Mouse (Mus musculus) frontal cortex, postnatal 36 days (tissue): ENCODE measurements around the gene Hoxa6.

Experiments
- DNase-seq, 2 experiments: peaks; one replicate each; pipeline ENCODE4 v3.0.0; 2022; ENCODE audit warnings: low spot score in 2 of 2

The Hoxa6 gene

GRCm38 (mm10) chr6:52208072-52208867 is at the start of gene Hoxa6:
Gene Hoxa6 (minus strand): TSS chr6:52208722.
- no peak for DNase-seq

DNA sequence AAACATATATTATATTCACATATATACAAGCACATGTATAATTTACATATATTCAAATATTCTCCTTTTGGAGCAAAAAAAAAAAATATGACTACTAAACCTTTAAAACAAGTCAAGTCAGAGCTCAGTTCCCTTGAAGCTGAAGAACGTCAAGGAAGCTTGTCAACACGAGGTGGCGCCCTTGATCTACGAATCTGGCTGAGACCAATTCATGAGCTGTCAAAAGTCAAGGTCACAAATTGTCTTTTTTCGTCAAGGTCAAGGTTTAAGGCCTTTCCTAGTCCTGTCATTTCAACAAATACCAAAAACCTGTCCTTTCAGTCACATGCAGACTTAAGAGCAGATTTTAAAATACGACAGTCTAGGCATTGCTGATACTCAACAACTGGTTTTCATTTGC is 48.4 kb upstream of the Hoxa6 start:
- DNase-seq: peak; percentile 61 to 77

- DNase-seq: no peak
These were observed 45.3 kb upstream of the Hoxa6 start for GRCm38 (mm10) chr6:52253511-52254500.

DNA sequence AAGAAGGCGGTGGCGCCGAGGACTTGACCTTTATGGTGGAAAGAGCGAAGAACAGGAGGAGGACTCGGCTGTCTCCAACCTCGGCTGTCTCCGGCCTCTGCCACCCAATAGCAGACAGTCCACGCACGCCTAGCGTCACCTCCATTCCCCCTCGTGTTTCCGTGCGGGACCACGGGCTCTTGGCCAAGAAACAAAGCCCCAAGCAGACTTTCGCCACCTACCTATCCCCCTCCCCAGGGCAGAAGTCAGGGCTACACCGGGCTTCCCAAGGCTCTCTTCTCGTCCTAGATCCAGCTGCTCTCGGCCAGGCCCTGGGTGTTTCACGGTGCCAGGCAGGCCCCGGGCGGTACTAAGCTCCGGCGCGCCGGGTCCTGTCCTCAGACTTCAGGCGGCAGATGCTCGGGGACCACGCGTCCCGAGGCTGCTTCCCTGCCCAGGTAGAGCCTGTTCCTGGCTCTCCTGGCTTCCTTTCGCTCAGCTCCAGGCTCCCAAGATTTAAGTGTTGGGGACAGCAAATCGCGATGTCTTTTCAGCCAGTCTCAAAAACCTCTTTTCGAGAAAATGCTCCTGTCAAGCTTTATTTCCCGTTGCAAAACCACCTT is 44.4 kb upstream of the Hoxa6 start:
- no peak for DNase-seq

DNA sequence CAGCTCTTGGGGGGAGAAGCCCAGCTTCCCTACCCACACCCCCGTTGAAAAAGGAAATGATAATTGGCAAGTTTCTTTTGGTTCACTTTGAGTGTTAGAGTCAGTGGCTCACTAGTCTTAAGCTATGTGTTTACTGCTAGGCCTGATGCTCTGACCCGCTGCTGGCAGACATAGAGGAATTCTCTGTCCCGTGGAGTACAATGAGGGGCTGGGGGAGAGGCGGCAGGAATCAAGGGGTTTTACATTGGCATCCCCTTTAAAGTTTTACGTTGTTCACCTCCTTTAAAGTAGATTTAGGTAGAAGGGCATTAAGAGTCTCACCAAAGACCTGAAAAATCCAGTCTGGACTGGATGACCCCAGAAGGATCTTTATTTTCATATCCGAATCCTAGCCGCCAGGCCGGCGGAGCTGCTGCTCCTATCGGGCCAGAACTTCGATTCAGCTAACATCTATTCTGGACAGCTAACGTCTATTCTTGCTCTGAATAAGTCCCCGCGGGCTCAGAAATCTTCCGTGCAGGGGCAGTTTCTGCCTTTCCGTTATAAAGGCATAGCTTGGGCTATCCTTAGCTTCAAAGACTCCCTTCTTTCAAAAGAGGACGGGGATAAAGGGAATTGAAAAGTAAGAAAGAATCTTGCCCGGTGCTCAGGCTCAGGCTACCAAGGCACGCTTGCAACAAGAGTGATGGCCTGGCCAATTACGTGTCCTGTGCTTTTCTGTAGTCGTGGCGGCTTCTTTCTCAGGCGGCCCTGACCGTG is 43.7 kb upstream of the Hoxa6 start:
- no peak for DNase-seq

DNA sequence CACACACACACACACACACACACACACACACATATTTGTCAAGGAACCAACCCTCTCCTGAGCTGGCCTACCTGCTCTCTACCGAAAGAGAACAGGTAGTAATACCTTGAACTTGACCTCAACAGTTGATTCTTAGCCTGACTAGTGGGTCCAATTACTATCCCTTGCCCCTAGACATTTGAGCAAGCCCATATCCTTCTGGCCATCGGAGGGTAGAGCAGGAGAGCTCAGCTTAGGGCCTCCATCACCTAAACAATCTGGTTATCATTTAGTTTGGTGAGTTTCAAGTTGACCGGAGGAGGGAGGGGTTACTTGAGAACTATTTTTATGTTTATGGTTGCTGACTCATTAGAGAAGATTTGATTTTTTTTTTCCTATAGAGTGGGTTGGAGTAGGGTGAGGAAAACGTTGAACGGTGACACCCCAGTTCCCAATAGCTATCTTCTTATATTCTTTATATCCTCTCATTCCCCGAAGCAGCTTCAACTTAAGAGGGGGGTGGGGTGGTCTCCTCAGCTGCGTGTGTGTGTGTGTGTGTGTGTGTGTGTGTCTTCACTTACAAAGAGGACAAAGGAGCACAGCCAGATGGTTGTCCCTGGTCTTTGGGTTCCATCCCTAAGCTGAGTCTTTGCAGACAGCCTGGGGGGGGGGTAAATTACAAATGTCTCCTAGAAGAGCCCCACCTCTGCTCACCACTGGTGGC is 42.8 kb upstream of the Hoxa6 start:
- DNase-seq: no peak

GRCm38 (mm10) chr6:52249826-52250225 is 41.3 kb upstream of the Hoxa6 start:
- DNase-seq: no peak

GRCm38 (mm10) chr6:52249415-52249738 is 40.9 kb upstream of the Hoxa6 start:
- DNase-seq: no peak

GRCm38 (mm10) chr6:52248638-52249414 is 40.3 kb upstream of the Hoxa6 start:
- no peak for DNase-seq

- no peak for DNase-seq
These were observed 39.5 kb upstream of the Hoxa6 start for GRCm38 (mm10) chr6:52247766-52248637.

- no peak for DNase-seq
These were observed 38.4 kb upstream of the Hoxa6 start for GRCm38 (mm10) chr6:52246916-52247315.

DNA sequence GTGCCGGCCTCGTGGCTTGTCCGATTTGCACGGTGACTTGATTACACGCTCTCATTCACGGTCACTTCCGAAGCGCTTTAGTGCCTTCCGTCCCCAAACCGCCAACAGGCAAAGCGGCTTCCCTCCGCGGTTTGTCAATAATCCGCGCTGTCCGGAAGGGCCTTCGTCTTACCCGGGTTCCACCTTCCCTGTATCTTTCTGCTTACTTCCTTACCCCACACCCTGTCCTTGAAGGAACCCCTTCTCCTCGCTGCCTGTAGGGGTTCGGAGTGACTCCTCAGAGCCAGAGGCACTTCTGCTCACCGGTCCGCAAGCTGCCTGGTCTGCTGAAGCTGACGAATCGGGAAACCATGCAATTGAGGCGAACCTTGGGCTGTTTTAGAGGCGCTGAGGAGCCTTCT is 37.9 kb upstream of the Hoxa6 start:
- DNase-seq: no peak

GRCm38 (mm10) chr6:52245757-52246142 is 37.2 kb upstream of the Hoxa6 start, which contains the start of gene Hoxa11:
Gene Hoxa11 (minus strand): TSS chr6:52245810.
- no peak for DNase-seq

- no peak for DNase-seq
These were observed 36.7 kb upstream of the Hoxa6 start for GRCm38 (mm10) chr6:52245040-52245756.

GRCm38 (mm10) chr6:52244471-52245039 is 36.0 kb upstream of the Hoxa6 start:
- DNase-seq: no peak

DNA sequence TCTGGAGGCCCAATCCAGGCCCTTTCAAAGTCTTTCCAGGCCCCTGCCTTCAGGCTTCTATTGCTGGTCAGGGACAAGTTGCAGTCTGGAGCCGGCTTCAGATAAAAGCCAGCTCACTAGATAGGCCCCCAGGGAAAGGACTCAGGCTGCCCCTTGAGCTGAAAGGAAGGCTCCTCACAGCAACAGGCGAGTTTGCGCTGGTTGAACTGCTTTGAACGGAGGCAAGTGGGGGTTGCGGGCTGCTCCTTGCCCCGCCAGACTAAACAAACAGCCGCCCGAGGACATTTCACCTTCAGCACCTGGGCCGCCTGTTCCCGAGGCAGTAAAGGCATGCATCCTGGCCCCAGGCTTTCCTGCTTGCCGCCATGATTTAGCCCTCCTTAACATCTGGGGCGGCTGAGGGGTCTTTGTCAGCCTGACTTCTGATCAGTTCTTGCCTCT is 35.2 kb upstream of the Hoxa6 start:
- no peak for DNase-seq

- no peak for DNase-seq
These were observed 34.3 kb upstream of the Hoxa6 start for GRCm38 (mm10) chr6:52242801-52243332.
